Mouse (Mus musculus) heart, adult 2 months (tissue): Measurements from ENCODE around the gene Cdkl3. TPM values are rescaled to one million over a fixed set of nuclear protein-coding genes. Genes with fewer than 3 reads are reported as not detected.
"Not testable (repeated sequence)": the region's sequence is repeated elsewhere in the genome, so short reads cannot be mapped to it uniquely, and the experiment has no call there.

Source experiments
- DNase-seq, 2 experiments: peaks; one replicate each; pipeline ENCODE4 v3.0.0; 2021
- H3K27ac ChIP-seq: fragments of 200-600 bp; 2 replicates; pipeline ENCODE4 v1.8.1; 2022
- H3K27me3 ChIP-seq: fragments of 200-500 bp; 2 replicates; pipeline ENCODE4 v1.6.1; 2012; ENCODE audit warnings: mild to moderate bottlenecking, low read length, inconsistent platforms, mixed read lengths; ENCODE audit not compliant: control insufficient read depth, insufficient read depth
- H3K36me3 ChIP-seq: fragments of 200-500 bp; 2 replicates; pipeline ENCODE4 v1.6.1; 2012; ENCODE audit warnings: low read length, inconsistent platforms; ENCODE audit not compliant: control insufficient read depth, insufficient read depth
- H3K4me1 ChIP-seq: fragments of 200-500 bp; 2 replicates; pipeline ENCODE4 v1.6.1; 2011; ENCODE audit warnings: low read length; ENCODE audit not compliant: control insufficient read depth, insufficient read depth
- H3K4me3 ChIP-seq: fragments of 200-600 bp; 2 replicates; pipeline ENCODE4 v1.8.1; 2022
- H3K79me2 ChIP-seq: fragments of 200-500 bp; replicated peaks from 2 replicates; pipeline ENCODE4 v1.6.1; 2012; ENCODE audit warnings: mild to moderate bottlenecking, inconsistent platforms, low read length, moderate library complexity, mixed read lengths; ENCODE audit not compliant: control insufficient read depth, insufficient read depth
- H3K9ac ChIP-seq: fragments of 200-500 bp; 2 replicates; pipeline ENCODE4 v1.6.1; 2012; ENCODE audit warnings: low read depth, mild to moderate bottlenecking, control low read depth, inconsistent platforms, low read length, mixed read lengths
- CTCF ChIP-seq: fragments of 200-600 bp; IDR thresholded peaks from 2 replicates; pipeline ENCODE4 v1.8.1; 2022; ENCODE audit warnings: antibody characterized with exemption, mild to moderate bottlenecking, moderate library complexity
- EP300 ChIP-seq: fragments of 200-500 bp; IDR thresholded peaks from 2 replicates; pipeline ENCODE4 v1.6.1; 2011; ENCODE audit warnings: low read depth, low read length, control low read depth; ENCODE audit not compliant: insufficient read depth
- POLR2A ChIP-seq: fragments of 200-500 bp; IDR thresholded peaks from 2 replicates; pipeline ENCODE4 v1.6.1; 2011; ENCODE audit warnings: mild to moderate bottlenecking, low read depth, low read length, control low read depth; ENCODE audit not compliant: insufficient read depth
- WGBS: fragments of 180-500 bp; shearing (Covaris S2); methylation state at CpG from one replicate; pipeline ENCODE4 v1.1.7; 2018; 5-methylcytosine and 5-hydroxymethylcytosine counted together
- intact Hi-C: fragments of 180-260 bp; cut with DNase I; formaldehyde crosslinking; loops from one replicate; pipeline ENCODE4 v1.15.1; 2025
- polyA plus RNA-seq: library from polyadenylated mRNA; depleted of rRNA; stranded (reverse); fragments of >200 nt; gene quantifications from 2 replicates; pipeline ENCODE4 v1.2.3, GENCODE M21; 2012
- total RNA-seq, 2 experiments: library from RNA; stranded (reverse); gene quantifications; 2 replicates each; pipeline ENCODE4 v1.2.3; 2021

Gene Cdkl3
- total and polyA plus RNA-seq, 3 experiments, result 3.0 to 5.2 (median 4.6) TPM

DNA sequence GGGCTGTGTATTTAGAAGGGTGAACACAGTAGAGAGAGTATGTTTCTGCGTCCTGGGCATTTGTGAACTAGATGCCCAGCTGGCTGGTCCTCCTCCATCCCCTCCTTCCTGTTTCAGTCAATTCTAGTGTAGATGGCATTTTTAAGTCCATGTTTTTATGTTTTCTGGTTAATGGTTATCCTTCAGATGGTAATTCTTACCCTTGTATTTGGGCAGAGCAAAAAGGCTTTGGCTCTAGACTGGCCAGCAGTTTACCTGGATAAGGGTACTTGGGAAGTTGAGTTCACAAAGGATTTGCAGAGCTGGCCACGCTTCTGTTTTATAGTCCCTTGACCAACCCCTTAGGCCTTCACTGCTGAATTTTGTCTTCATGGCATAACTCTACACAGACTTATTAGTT lies 102.0 kb downstream of the Cdkl3 start:
- TF ChIP-seq POLR2A (no peak), EP300 (no peak), CTCF (no peak)
- 63% methylated on average over 2 of the region's 2 CpGs for WGBS
- Histone ChIP-seq H3K27me3 (no peaks in the 10 kb centered on the region), H3K4me3 (no peak overlapping the region), H3K27ac (peak overlapping the region; percentile 71), H3K36me3 (peaks cover 52% of the 10 kb centered on the region), H3K9ac (no peak overlapping the region), H3K79me2 (peaks cover 18% of the 10 kb centered on the region), H3K4me1 (peaks cover 24% of the 10 kb centered on the region)
- intact Hi-C loops, result no loop called here
- no peak for DNase-seq

- H3K27me3 ChIP-seq, result no peaks in the 10 kb centered on the region
- H3K79me2 ChIP-seq, result peaks cover 14% of the 10 kb centered on the region
- H3K4me3 ChIP-seq, result no peak overlapping the region
- no peak for DNase-seq
- peaks cover 21% of the 10 kb centered on the region for H3K4me1 ChIP-seq
- intact Hi-C loops, result no loop called here
- no peak overlapping the region for H3K9ac ChIP-seq
- TF ChIP-seq CTCF (no peak), EP300 (no peak), POLR2A (no peak)
- no peak overlapping the region for H3K27ac ChIP-seq
- WGBS, result 80% methylated on average over 1 of the region's 1 CpGs
- peaks cover 52% of the 10 kb centered on the region for H3K36me3 ChIP-seq
Measured at GRCm38 (mm10) chr11:52106438-52106837, 102.4 kb downstream of the Cdkl3 start.

GRCm38 (mm10) chr11:52108796-52109195 lies 104.8 kb downstream of the Cdkl3 start:
- TF ChIP-seq EP300 (no peak), CTCF (no peak), POLR2A (no peak)
- no peak overlapping the region for H3K9ac ChIP-seq
- H3K4me1 ChIP-seq, result peaks cover 19% of the 10 kb centered on the region
- H3K36me3 ChIP-seq, result peaks cover 46% of the 10 kb centered on the region
- H3K27ac ChIP-seq, result no peak overlapping the region
- 68% methylated on average over 5 of the region's 5 CpGs for WGBS
- no peak for DNase-seq
- peaks cover 17% of the 10 kb centered on the region for H3K79me2 ChIP-seq
- intact Hi-C loops, result no loop called here
- no peak overlapping the region for H3K4me3 ChIP-seq
- no peaks in the 10 kb centered on the region for H3K27me3 ChIP-seq

GRCm38 (mm10) chr11:52109421-52109820 lies 105.4 kb downstream of the Cdkl3 start:
- H3K79me2 ChIP-seq, result peaks cover 14% of the 10 kb centered on the region
- no peak overlapping the region for H3K9ac ChIP-seq
- TF ChIP-seq EP300, result no peak
- peaks cover 15% of the 10 kb centered on the region for H3K4me1 ChIP-seq
- peaks cover 49% of the 10 kb centered on the region for H3K36me3 ChIP-seq
- 40% methylated on average over 1 of the region's 1 CpGs for WGBS
- H3K27me3 ChIP-seq, result no peaks in the 10 kb centered on the region
- intact Hi-C loops, result no loop called here
- no peak overlapping the region for H3K27ac ChIP-seq
- no peak for DNase-seq
- no peak overlapping the region for H3K4me3 ChIP-seq

- Histone ChIP-seq H3K9ac (no peak overlapping the region), H3K36me3 (peaks cover 52% of the 10 kb centered on the region), H3K4me3 (no peak overlapping the region), H3K27ac (no peak overlapping the region), H3K4me1 (peaks cover 2% of the 10 kb centered on the region), H3K79me2 (peaks cover 3% of the 10 kb centered on the region), H3K27me3 (no peaks in the 10 kb centered on the region)
- intact Hi-C loops, result no loop called here
- TF ChIP-seq CTCF (no peak), POLR2A (no peak), EP300 (no peak)
- WGBS, result 90% methylated on average over 3 of the region's 3 CpGs
- no peak for DNase-seq
Measured at GRCm38 (mm10) chr11:52115479-52115878, 111.5 kb downstream of the Cdkl3 start.

- H3K27ac ChIP-seq, H3K9ac ChIP-seq, H3K79me2 ChIP-seq, H3K4me1 ChIP-seq, intact Hi-C loops, H3K27me3 ChIP-seq, DNase-seq, H3K4me3 ChIP-seq: not testable (repeated sequence)
- peaks cover 53% of the 10 kb centered on the region for H3K36me3 ChIP-seq
- 89% methylated on average over 6 of the region's 6 CpGs for WGBS
Measured at GRCm38 (mm10) chr11:52116117-52116516, 112.1 kb downstream of the Cdkl3 start.

- Histone ChIP-seq H3K36me3 (peaks cover 53% of the 10 kb centered on the region), H3K4me3 (no peak overlapping the region), H3K27me3 (no peaks in the 10 kb centered on the region), H3K4me1 (peaks cover 2% of the 10 kb centered on the region), H3K27ac (no peak overlapping the region), H3K79me2 (peaks cover 3% of the 10 kb centered on the region), H3K9ac (no peak overlapping the region)
- 85% methylated on average over 7 of the region's 7 CpGs for WGBS
- DNase-seq, result no peak
- no peak for TF ChIP-seq POLR2A
- TF ChIP-seq EP300, result no peak
- no peak for TF ChIP-seq CTCF
- intact Hi-C loops, result no loop called here
Measured at GRCm38 (mm10) chr11:52117156-52117555, 113.1 kb downstream of the Cdkl3 start.
